Comparison of ENCODE assay signal across 15 mouse cellular contexts in genomic region chr12:15222497-15223170, GRCm38 (mm10).
DNase-seq lines count a peak whose midpoint lies in the region; ATAC-seq lines count a peak whose summit lies in the region.
"Had no signal": no experiment of that assay in that cellular context is flagged by ENCODE, and none has a peak within 500 bp of the region (broad histone marks: within the 10 kb centered on the region; RNA-seq: fewer than 3 reads in every experiment).

No protein-coding gene starts in this region.

- no peak for DNase-seq in kidney, postnatal 14 days
- peak; percentile 30 for DNase-seq in forebrain, embryonic 14.5 days (ENCODE audit: low spot score)
- DNase-seq in ovary, adult 18-20 months (ENCODE audit: low spot score) = no peak
- DNase-seq: adrenal gland, adult 2 months; gastrocnemius, adult 2 months; heart, postnatal 4 days; kidney, adult 9 months; layer of hippocampus, adult 9-11 months; lung, postnatal 36 days had no signal

- no peak overlapping the region for H3K4me2 ChIP-seq in kidney, embryonic 15.5 days
- no peak overlapping the region for H3K4me2 ChIP-seq in forebrain, embryonic 14.5 days (ENCODE audit: low read length)
- no peak overlapping the region for H3K4me2 ChIP-seq in hindbrain, embryonic 13.5 days
- H3K4me2 ChIP-seq in neural tube, embryonic 13.5 days = no peak overlapping the region

- no peaks in the 10 kb centered on the region for H3K27me3 ChIP-seq in kidney, embryonic 15.5 days
- H3K27me3 ChIP-seq in forebrain, embryonic 14.5 days (replicated peaks; ENCODE audit: control insufficient read depth, insufficient read depth, low read length) = no peaks in the 10 kb centered on the region
- no peaks in the 10 kb centered on the region for H3K27me3 ChIP-seq in hindbrain, embryonic 13.5 days
- no peaks in the 10 kb centered on the region for H3K27me3 ChIP-seq in neural tube, embryonic 13.5 days

- no peaks in the 10 kb centered on the region for H3K36me3 ChIP-seq in kidney, embryonic 15.5 days
- no peaks in the 10 kb centered on the region for H3K36me3 ChIP-seq in forebrain, embryonic 14.5 days (ENCODE audit: control insufficient read depth, insufficient read depth, low read length)
- no peaks in the 10 kb centered on the region for H3K36me3 ChIP-seq in hindbrain, embryonic 13.5 days
- H3K36me3 ChIP-seq in neural tube, embryonic 13.5 days = no peaks in the 10 kb centered on the region
- H3K36me3 ChIP-seq: heart, embryonic 10.5 days had no signal

- H3K27ac ChIP-seq in kidney, embryonic 15.5 days = no peak overlapping the region
- no peak overlapping the region for H3K27ac ChIP-seq in forebrain, embryonic 14.5 days (ENCODE audit: low read depth, low read length)
- no peak overlapping the region for H3K27ac ChIP-seq in hindbrain, embryonic 13.5 days
- H3K27ac ChIP-seq in neural tube, embryonic 13.5 days (replicated peaks) = no peak overlapping the region
- H3K27ac ChIP-seq: gastrocnemius, adult 2 months; heart, embryonic 10.5 days; liver, embryonic 14.5 days had no signal

- 0 out of 2 replicates have a peak, but pooled peaks have one; percentile 40 for ATAC-seq in kidney, embryonic 15.5 days (replicated peaks; ENCODE audit: low FRiP score)
- peak; percentile 60 for ATAC-seq in forebrain, embryonic 14.5 days
- peak; percentile 82; the same call in 1 of the 2 replicates for ATAC-seq in hindbrain, embryonic 13.5 days (ENCODE audit: low FRiP score)
- peak; percentile 71; the same call in 1 of the 2 replicates for ATAC-seq in neural tube, embryonic 13.5 days (ENCODE audit: low read depth)
- no peak for ATAC-seq in monocyte, adult 5-6 weeks (replicated peaks; ENCODE audit: insufficient number of reproducible peaks, low FRiP score, low TSS enrichment, poor library complexity, severe bottlenecking)

- WGBS in kidney, embryonic 15.5 days = 92% methylated on average over 5 of the region's 5 CpGs
- WGBS in forebrain, embryonic 14.5 days = 83% methylated on average over 5 of the region's 5 CpGs
- 81% methylated on average over 5 of the region's 5 CpGs for WGBS in hindbrain, embryonic 13.5 days
- WGBS in neural tube, embryonic 13.5 days = 76% methylated on average over 5 of the region's 5 CpGs

- no peaks in the 10 kb centered on the region for H3K4me1 ChIP-seq in kidney, embryonic 15.5 days
- H3K4me1 ChIP-seq in forebrain, embryonic 14.5 days (ENCODE audit: control insufficient read depth, insufficient read depth, low read length) = no peaks in the 10 kb centered on the region
- peaks cover 8% of the 10 kb centered on the region for H3K4me1 ChIP-seq in hindbrain, embryonic 13.5 days (replicated peaks)
- peaks cover 11% of the 10 kb centered on the region for H3K4me1 ChIP-seq in neural tube, embryonic 13.5 days (replicated peaks)
- H3K4me1 ChIP-seq: heart, embryonic 10.5 days had no signal

- no peak overlapping the region for H3K9ac ChIP-seq in kidney, embryonic 15.5 days
- no peak overlapping the region for H3K9ac ChIP-seq in forebrain, embryonic 14.5 days (ENCODE audit: low read length)
- no peak overlapping the region for H3K9ac ChIP-seq in hindbrain, embryonic 13.5 days
- no peak overlapping the region for H3K9ac ChIP-seq in neural tube, embryonic 13.5 days
- H3K9ac ChIP-seq: liver, embryonic 14.5 days had no signal

- no peaks in the 10 kb centered on the region for H3K9me3 ChIP-seq in kidney, embryonic 15.5 days (replicated peaks)
- H3K9me3 ChIP-seq in forebrain, embryonic 14.5 days (replicated peaks; ENCODE audit: control insufficient read depth, low read length) = no peaks in the 10 kb centered on the region
- H3K9me3 ChIP-seq in hindbrain, embryonic 13.5 days = no peaks in the 10 kb centered on the region
- no peaks in the 10 kb centered on the region for H3K9me3 ChIP-seq in neural tube, embryonic 13.5 days
- H3K9me3 ChIP-seq: heart, embryonic 10.5 days had no signal

- no peak overlapping the region for H3K4me3 ChIP-seq in kidney, embryonic 15.5 days (replicated peaks)
- H3K4me3 ChIP-seq in forebrain, embryonic 14.5 days (ENCODE audit: low read depth, low read length) = no peak overlapping the region
- no peak overlapping the region for H3K4me3 ChIP-seq in hindbrain, embryonic 13.5 days
- no peak overlapping the region for H3K4me3 ChIP-seq in neural tube, embryonic 13.5 days
- H3K4me3 ChIP-seq: gastrocnemius, adult 2 months; heart, embryonic 10.5 days had no signal
